Mouse (Mus musculus) testis, adult 2 months (tissue): ENCODE measurements around the gene Nr2f6.

Experiments
- CTCF ChIP-seq: fragments of 200-500 bp; IDR thresholded peaks from 2 replicates; pipeline ENCODE4 v1.5.1; 2012; ENCODE audit warnings: low read depth, mild to moderate bottlenecking, inconsistent platforms, low read length, moderate library complexity; ENCODE audit not compliant: control insufficient read depth, insufficient read depth, insufficient replicate concordance
- POLR2A ChIP-seq: fragments of 200-500 bp; IDR thresholded peaks from 2 replicates; pipeline ENCODE4 v1.6.1; 2012; ENCODE audit warnings: low read depth, mild to moderate bottlenecking, inconsistent platforms, low read length, moderate library complexity; ENCODE audit not compliant: control insufficient read depth

DNA sequence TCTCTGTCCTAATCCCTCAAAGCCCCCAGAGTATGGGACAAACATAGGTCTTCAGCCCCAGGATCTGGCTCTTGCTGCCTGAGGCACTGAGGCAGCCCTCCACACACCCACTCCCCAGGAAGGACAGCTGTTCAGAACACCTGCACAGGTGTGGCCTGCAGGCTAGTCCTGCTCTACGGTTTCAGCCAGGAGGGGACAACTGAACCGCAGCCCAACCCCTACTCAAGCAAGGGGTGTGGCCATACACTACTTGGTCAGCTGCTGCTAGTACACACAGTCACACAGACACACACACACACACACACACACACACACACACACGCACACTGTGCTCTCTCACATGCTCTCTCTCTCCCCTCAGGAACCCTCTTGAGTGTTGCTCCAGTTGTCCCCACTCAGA lies 2.1 kb upstream of the Nr2f6 start:
- TF ChIP-seq CTCF (no peak), POLR2A (no peak)
